Mouse (Mus musculus) kidney, embryonic 16.5 days (tissue): ENCODE measurements around the gene Rarres1. TPM values are rescaled to one million over a fixed set of nuclear protein-coding genes. Genes with fewer than 3 reads are reported as not detected.

Experiments
- ATAC-seq: fragments of 200-750 bp; cut with Nextera tagmentation; 2 replicates; pipeline ENCODE4 v1.8.0; 2017; ENCODE audit warnings: moderate TSS enrichment; ENCODE audit not compliant: low FRiP score, low TSS enrichment
- H3K27ac ChIP-seq: fragments of 300-500 bp; sonication (generic); 2 replicates; pipeline ENCODE4 v1.5.1; 2014; ENCODE audit warnings: low read length
- H3K27me3 ChIP-seq: fragments of 300-500 bp; sonication (generic); 2 replicates; pipeline ENCODE4 v1.6.1; 2014; ENCODE audit warnings: low read length, control low read depth, mixed read lengths; ENCODE audit not compliant: insufficient read depth
- H3K36me3 ChIP-seq: fragments of 300-500 bp; sonication (generic); 2 replicates; pipeline ENCODE4 v1.6.1; 2014; ENCODE audit warnings: low read length, control low read depth, mixed read lengths; ENCODE audit not compliant: insufficient read depth
- H3K4me1 ChIP-seq: fragments of 300-500 bp; sonication (generic); 2 replicates; pipeline ENCODE4 v1.6.1; 2014; ENCODE audit warnings: low read length, control low read depth, mixed read lengths; ENCODE audit not compliant: insufficient read depth
- H3K4me2 ChIP-seq: fragments of 300-500 bp; sonication (generic); replicated peaks from 2 replicates; pipeline ENCODE4 v1.6.1; 2014; ENCODE audit warnings: low read depth, low read length
- H3K4me3 ChIP-seq: fragments of 300-500 bp; sonication (generic); 2 replicates; pipeline ENCODE4 v1.5.1; 2014; ENCODE audit warnings: mild to moderate bottlenecking, low read length
- H3K9ac ChIP-seq: fragments of 300-500 bp; sonication (generic); replicated peaks from 2 replicates; pipeline ENCODE4 v1.6.1; 2014; ENCODE audit warnings: low read length
- H3K9me3 ChIP-seq: fragments of 300-500 bp; sonication (generic); 2 replicates; pipeline ENCODE4 v1.6.1; 2016; ENCODE audit warnings: low read length, control low read depth
- WGBS: fragments of 180-500 bp; shearing (Covaris S2); extraction: QIAGEN DNeasy Blood & Tissue Kit; methylation state at CpG from one replicate; pipeline ENCODE4 v1.1.7; 2014; 5-methylcytosine and 5-hydroxymethylcytosine counted together
- polyA plus RNA-seq: library from polyadenylated mRNA; unstranded; fragments of >200 nt; fragmentation: Nextera tagmentation; extraction: Ambion mirVana; gene quantifications from 2 replicates; pipeline ENCODE4 v1.2.1, GENCODE M21; 2015

Gene Rarres1
- polyA plus RNA-seq, 1 experiment from 2014 or later, result 4.6 TPM

- Histone ChIP-seq H3K4me3 (no peak overlapping the region), H3K9me3 (no peaks in the 10 kb centered on the region), H3K36me3 (no peaks in the 10 kb centered on the region), H3K4me2 (no peak overlapping the region), H3K27me3 (no peaks in the 10 kb centered on the region), H3K9ac (no peak overlapping the region), H3K4me1 (no peaks in the 10 kb centered on the region), H3K27ac (no peak overlapping the region)
- ATAC-seq, result no peak
- WGBS, result 78% methylated on average over 6 of the region's 6 CpGs
Observed at GRCm38 (mm10) chr3:67524768-67525167, 9.4 kb upstream of the Rarres1 start.

GRCm38 (mm10) chr3:67522709-67523108 is 7.4 kb upstream of the Rarres1 start:
- Histone ChIP-seq H3K9ac (no peak overlapping the region), H3K36me3 (no peaks in the 10 kb centered on the region), H3K27me3 (peaks cover 3% of the 10 kb centered on the region; the same call in 1 of the 2 replicates), H3K4me2 (no peak overlapping the region), H3K27ac (no peak overlapping the region), H3K4me1 (no peaks in the 10 kb centered on the region), H3K9me3 (no peaks in the 10 kb centered on the region), H3K4me3 (no peak overlapping the region)
- 84% methylated on average over 8 of the region's 8 CpGs for WGBS
- ATAC-seq, result no peak

- Histone ChIP-seq H3K27me3 (peaks cover 13% of the 10 kb centered on the region), H3K9me3 (no peaks in the 10 kb centered on the region), H3K4me3 (no peak overlapping the region), H3K9ac (no peak overlapping the region), H3K27ac (no peak overlapping the region), H3K36me3 (no peaks in the 10 kb centered on the region), H3K4me1 (peaks cover under 1% of the 10 kb centered on the region; the same call in 1 of the 2 replicates), H3K4me2 (no peak overlapping the region)
- WGBS, result 86% methylated on average over 5 of the region's 5 CpGs
- no peak for ATAC-seq
Observed at GRCm38 (mm10) chr3:67520568-67521143, 5.3 kb upstream of the Rarres1 start.

DNA sequence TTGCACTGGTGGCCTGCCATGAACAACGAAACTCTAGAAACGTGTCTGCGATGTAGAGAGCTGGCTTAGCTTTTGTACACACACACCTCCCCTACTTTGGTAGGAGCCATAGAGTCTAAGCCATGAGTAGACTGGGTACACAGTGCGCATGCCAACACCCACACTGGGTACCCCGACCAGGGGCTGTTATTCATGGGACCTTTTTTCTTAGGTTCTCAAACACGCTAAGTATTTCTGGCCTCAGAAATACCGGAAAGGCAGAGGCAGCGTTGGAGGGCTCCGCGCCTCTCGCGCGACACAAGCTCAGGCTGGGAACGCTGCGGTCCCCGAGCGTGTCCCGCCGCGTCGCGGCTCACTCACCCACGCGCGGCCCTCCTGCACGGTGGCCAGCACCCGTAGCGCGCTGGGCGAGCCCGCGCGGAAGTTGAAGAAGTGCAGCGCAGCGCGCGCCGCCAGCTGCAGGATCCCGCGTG is 486 bp downstream of the Rarres1 start:
- 4% methylated on average over 39 of the region's 40 CpGs for WGBS

DNA sequence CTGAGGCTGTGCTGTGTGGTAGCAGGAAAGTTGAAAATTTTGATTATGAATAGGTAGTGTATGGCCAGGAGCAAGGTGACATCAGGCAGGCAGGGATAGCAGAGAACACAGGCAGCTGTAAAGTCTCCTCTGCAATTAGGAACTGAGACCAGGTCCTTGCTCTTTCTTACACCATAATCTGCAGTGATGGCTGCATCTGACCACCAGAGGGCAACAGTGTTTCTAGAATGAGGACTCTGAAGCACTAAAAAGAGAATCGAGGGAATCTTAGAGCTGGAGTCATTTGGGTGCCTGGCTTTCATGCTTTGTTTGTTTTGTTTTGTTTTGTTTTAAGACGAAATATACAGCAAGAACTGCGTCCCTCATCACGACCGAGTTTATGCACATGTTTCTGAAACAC is 2.5 kb downstream of the Rarres1 start:
- Histone ChIP-seq H3K9ac (no peak overlapping the region), H3K27ac (no peak overlapping the region), H3K4me2 (no peak overlapping the region), H3K4me1 (peaks cover 3% of the 10 kb centered on the region), H3K36me3 (no peaks in the 10 kb centered on the region), H3K4me3 (no peak overlapping the region), H3K9me3 (no peaks in the 10 kb centered on the region), H3K27me3 (peaks cover 26% of the 10 kb centered on the region)
- under 1% methylated on average over 5 of the region's 5 CpGs for whole genome bisulfite sequencing
- peak; percentile 39; the same call in 1 of the 2 replicates for ATAC-seq

More for the DNA sequence above, 486 bp downstream of the Rarres1 start:
- Histone ChIP-seq H3K4me2 (peak overlapping the region; percentile 100), H3K36me3 (no peaks in the 10 kb centered on the region), H3K27ac (no peak overlapping the region), H3K9ac (peak overlapping the region; percentile 67), H3K9me3 (no peaks in the 10 kb centered on the region), H3K27me3 (peaks cover 29% of the 10 kb centered on the region), H3K4me3 (peak overlapping the region; percentile 63), H3K4me1 (peaks cover 3% of the 10 kb centered on the region)
- peak; percentile 49; the same call in 1 of the 2 replicates for ATAC-seq

DNA sequence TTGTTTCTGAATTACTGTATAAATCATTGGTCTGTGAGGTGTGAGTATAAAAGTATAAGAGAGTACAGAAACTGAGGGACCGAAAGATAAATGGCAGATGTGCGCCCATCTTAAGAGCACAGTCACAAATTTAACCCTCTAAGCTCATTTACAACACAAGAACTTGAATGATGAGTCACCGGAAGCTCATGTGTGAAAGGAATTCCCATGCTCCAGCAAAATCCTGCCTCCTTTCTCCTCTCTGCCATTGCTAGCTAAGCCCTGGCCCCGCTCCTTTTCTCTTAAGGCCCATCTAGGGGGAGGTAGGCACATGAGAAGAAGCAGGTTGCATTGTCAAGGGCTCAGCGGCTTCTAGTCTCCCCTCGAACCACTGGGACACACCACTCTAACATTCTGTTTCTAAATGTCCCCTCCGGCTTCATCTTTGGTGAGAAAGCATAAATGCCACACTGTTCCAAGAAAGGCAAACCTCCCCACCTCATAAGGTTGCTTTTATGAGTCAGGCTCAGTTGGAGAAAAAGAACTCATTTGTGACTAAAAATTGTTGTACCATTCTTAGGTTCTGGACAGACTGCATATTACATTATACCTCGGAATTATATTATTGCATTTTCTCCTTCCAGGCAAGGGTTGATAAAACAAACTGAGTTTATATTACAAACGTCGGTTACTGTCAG is 7.0 kb downstream of the Rarres1 start:
- no peak overlapping the region for H3K4me3 ChIP-seq
- no peak for ATAC-seq
- H3K4me1 ChIP-seq, result no peaks in the 10 kb centered on the region
- 0 out of 2 replicates have a peak, but pooled peaks cover 3% of the 10 kb centered on the region for H3K9me3 ChIP-seq
- H3K36me3 ChIP-seq, result no peaks in the 10 kb centered on the region
- no peaks in the 10 kb centered on the region for H3K27me3 ChIP-seq
- no peak overlapping the region for H3K27ac ChIP-seq
- H3K9ac ChIP-seq, result no peak overlapping the region
- 88% methylated on average over 10 of the region's 10 CpGs for WGBS
- H3K4me2 ChIP-seq, result no peak overlapping the region

DNA sequence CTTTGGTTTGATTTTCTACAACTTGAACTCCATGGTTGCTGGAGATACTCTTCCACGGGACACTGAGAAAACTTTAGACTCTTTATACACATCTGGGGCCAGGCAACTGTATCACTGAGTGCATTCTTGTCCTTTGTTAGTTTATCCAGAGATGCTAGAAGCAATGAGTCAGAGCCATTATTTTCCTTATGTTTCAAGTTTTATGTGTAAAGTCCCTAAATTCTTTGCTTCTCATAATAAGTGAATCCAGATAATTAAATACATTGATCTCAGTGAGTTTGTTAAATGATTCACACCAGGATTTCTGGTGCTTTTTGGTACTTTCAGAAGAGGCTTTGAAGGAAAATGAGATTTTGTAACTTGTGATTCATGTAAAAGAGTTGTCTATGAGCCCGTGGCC is 10.0 kb downstream of the Rarres1 start:
- no peak overlapping the region for H3K27ac ChIP-seq
- no peak overlapping the region for H3K4me3 ChIP-seq
- H3K9ac ChIP-seq, result no peak overlapping the region
- H3K4me1 ChIP-seq, result no peaks in the 10 kb centered on the region
- H3K27me3 ChIP-seq, result no peaks in the 10 kb centered on the region
- ATAC-seq, result no peak
- H3K4me2 ChIP-seq, result no peak overlapping the region
- 84% methylated on average over 2 of the region's 2 CpGs for WGBS
- no peaks in the 10 kb centered on the region for H3K36me3 ChIP-seq
- 0 out of 2 replicates have a peak, but pooled peaks cover 3% of the 10 kb centered on the region for H3K9me3 ChIP-seq

DNA sequence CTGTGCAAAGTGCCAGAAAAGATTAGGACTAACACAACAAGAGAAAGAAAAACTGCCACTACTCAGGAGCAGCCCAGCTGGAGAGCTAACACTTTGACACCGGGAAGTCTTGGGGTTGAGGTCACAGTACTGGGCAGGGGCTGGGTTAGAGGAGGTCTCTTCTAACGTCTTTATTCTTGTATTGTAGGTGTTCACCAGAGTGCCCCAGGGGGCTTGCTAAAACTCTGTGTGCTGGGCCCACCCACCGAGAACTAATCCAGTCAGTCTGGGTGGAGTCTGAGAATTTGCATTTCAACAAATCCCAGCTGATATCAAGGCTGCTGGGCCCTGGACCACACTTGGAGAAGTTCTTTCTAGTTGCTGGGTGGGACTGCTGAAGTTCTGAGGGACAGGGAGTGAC is 11.4 kb downstream of the Rarres1 start:
- ATAC-seq, result no peak
- Histone ChIP-seq H3K27ac (no peak overlapping the region), H3K9me3 (peaks cover 8% of the 10 kb centered on the region; the same call in 1 of the 2 replicates), H3K36me3 (no peaks in the 10 kb centered on the region), H3K4me2 (no peak overlapping the region), H3K4me3 (no peak overlapping the region), H3K27me3 (no peaks in the 10 kb centered on the region), H3K9ac (no peak overlapping the region), H3K4me1 (no peaks in the 10 kb centered on the region)
- 18% methylated on average over 3 of the region's 3 CpGs for WGBS

GRCm38 (mm10) chr3:67499406-67499791 is 15.9 kb downstream of the Rarres1 start:
- 94% methylated on average over 4 of the region's 4 CpGs for WGBS
- ATAC-seq, result no peak
- H3K4me1 ChIP-seq, result no peaks in the 10 kb centered on the region
- no peak overlapping the region for H3K4me3 ChIP-seq
- H3K27me3 ChIP-seq, result no peaks in the 10 kb centered on the region
- no peaks in the 10 kb centered on the region for H3K36me3 ChIP-seq
- H3K9me3 ChIP-seq, result peaks cover 9% of the 10 kb centered on the region; the same call in 1 of the 2 replicates
- H3K27ac ChIP-seq, result no peak overlapping the region
- H3K9ac ChIP-seq, result no peak overlapping the region
- H3K4me2 ChIP-seq, result no peak overlapping the region

GRCm38 (mm10) chr3:67498773-67499405 is 16.4 kb downstream of the Rarres1 start:
- 90% methylated on average over 8 of the region's 8 CpGs for WGBS
- peaks cover 9% of the 10 kb centered on the region; the same call in 1 of the 2 replicates for H3K9me3 ChIP-seq
- ATAC-seq, result no peak
- H3K4me1 ChIP-seq, result no peaks in the 10 kb centered on the region
- H3K27me3 ChIP-seq, result no peaks in the 10 kb centered on the region
- no peak overlapping the region for H3K27ac ChIP-seq
- H3K9ac ChIP-seq, result no peak overlapping the region
- no peak overlapping the region for H3K4me3 ChIP-seq
- no peak overlapping the region for H3K4me2 ChIP-seq
- no peaks in the 10 kb centered on the region for H3K36me3 ChIP-seq
